Mouse (Mus musculus): ENCODE data around the gene Tcf20.

Gene Tcf20

DNA sequence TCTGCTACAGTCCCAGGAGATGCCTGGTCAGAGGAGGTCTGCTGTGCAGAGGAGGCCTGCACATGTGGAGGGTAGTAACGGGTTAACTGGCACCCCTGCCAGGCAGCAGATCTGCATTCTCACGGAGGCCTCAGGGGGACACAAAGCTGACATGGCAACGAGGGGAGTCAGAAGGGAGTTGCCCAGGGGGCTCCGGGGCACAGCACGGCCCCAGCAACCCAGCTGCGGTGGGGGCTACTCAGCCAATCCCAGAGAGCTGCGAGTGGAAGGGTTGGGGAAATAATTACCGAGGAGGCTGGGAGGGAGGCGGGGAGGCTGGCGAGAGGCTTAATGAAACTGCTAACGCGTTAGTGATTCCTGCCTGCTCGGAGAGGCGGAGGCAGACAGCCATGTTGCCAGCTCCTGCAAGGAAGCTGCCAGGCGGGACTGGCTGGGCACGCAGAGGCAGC is 29.4 kb downstream of the Tcf20 start:
- no peak for DNase-seq (ENCODE audit: low spot score)

GRCm38 (mm10) chr15:82956721-82957120 is 31.0 kb downstream of the Tcf20 start:
- no peak for DNase-seq (ENCODE audit: low spot score)

DNA sequence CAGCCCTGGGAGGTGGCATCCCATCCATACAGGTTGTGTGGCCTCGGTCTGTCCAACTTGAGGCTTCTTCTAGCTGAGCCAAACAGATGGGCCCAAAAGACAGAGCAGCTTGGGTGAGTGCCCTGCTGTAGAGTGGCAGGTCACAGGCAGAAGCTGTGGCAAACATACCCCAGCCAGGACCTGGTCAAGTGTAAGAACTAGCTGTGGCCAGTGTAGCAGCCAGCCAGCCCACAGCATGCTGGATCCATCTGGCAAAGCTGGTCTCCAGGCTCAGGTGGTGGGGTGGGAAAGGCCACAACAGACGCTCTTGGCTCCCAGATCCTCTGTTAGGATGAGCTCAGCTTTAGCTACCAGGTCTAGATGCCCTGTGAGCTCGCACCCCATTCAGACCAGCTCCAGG is 31.4 kb downstream of the Tcf20 start:
- no peak for DNase-seq (ENCODE audit: low spot score)

DNA sequence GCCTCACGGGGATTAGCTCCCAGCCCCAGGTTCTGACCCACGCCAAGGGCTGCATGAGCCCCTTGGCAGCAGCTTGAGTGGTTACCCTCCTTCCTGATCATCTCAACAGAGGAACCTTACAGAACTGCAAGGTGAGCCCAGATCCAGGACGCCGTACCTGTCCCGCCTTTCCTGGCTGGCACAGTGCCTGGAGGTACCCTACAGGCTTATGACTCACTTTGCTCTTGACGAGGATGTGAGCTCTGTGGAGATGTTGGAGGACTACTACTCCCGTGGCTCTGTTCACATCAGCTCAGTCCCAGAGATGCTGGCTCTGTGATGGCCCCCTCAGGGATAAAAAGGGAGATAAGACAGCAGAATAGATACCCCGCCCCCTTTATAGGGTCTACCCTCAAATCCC is 32.4 kb downstream of the Tcf20 start:
- DNase-seq (ENCODE audit: low spot score), result no peak

DNA sequence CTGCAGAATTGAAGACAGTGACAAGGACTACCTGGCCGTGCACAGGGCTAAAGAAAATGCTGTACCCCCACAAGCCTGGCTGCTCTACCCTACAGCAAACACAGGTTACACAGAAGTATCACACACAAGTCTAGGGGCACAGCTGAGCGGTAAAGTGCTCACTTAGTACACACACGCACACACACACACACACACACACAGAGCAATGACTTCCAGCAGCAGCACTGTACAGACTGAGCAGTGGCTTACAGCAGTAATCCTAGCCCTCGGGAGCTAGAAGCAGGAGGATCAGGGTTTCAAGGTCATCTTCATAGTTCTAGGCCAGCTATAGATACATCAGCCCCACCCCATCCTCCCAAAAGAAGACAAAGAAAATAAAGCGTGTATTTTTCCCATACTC is 33.6 kb downstream of the Tcf20 start:
- DNase-seq (ENCODE audit: low spot score), result no peak

DNA sequence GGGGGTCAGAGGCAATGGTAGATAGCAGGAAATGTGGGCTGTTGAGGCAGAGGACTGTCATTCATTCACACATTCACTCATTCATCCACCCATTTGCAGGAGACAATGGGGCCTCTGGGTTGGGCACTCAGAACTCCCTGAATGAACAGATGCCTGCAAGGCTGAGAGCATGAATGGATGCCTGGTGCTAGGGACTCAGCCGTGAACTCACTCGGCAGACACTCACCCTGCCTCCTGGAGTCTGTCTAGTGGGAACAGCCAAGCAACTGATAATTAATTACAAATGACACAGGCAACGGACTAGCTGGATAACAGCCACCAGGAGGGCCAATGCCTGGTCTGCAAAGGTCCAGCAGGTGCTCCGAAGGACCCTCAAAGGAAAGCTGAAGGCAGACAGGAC is 34.6 kb downstream of the Tcf20 start:
- no peak for DNase-seq (ENCODE audit: low spot score)

- no peak for DNase-seq (ENCODE audit: low spot score)
Observed at GRCm38 (mm10) chr15:82952292-82952705, 35.4 kb downstream of the Tcf20 start.

- no peak for DNase-seq (ENCODE audit: low spot score)
Observed at GRCm38 (mm10) chr15:82950246-82950645, 37.4 kb downstream of the Tcf20 start.

DNA sequence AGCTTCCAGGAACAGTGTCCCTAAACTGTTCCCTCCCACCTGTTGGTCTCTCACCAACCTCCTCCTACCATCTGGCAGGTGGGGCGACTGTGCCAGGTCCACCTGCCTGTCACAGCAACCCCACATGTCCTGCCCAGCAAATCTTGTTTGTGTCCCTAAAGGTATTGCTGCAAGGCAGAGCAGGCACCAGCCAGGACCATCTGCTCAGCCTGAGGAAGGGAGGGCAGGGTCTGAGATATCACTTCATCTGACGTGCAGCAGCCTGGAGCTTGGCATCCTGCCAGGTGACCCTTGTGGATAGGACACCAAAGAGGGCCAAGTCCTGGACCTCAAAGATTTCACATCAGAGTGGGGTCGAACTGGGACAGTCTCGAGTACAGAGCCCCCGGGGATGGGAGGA is 40.2 kb downstream of the Tcf20 start:
- no peak for DNase-seq (ENCODE audit: low spot score)

GRCm38 (mm10) chr15:82944479-82945195 is 43.0 kb downstream of the Tcf20 start:
- DNase-seq (ENCODE audit: low spot score), result no peak

GRCm38 (mm10) chr15:82941733-82942132 is 45.9 kb downstream of the Tcf20 start:
- no peak for DNase-seq (ENCODE audit: low spot score)

DNA sequence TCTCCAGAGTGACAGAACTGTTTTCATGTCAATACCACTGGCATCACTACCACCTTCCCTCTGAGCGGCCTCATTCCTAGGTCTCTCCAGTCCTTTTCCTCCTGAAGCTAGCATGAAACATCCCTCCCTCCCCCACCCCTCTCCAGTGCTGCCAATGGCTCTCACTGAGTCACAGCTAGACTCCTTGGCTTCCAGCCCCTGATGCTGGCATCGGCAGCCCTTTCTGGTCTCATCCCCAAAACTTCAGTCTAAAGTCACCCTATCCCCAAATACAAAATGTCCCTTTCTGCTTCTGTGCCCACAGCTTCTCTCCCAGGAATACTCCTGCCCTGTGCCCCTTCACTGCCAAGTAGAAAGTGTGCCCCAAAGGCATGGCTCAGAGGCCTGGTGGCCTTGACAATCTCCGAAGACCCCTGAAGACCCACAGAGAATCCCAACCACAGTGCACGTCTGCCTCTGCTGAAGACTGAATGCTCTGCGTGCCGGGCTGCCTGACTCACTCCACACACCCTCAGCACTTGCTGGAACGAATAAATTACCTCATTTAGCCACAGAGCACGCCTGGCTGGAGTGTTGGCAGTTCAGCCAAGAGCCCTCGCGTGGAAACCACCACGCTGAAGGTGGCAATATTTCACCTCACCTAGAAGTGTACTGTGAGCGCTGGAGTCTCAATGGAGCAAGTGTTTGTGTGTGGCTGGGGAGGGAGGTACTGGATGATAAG is 47.0 kb downstream of the Tcf20 start:
- DNase-seq (ENCODE audit: low spot score), result no peak

DNA sequence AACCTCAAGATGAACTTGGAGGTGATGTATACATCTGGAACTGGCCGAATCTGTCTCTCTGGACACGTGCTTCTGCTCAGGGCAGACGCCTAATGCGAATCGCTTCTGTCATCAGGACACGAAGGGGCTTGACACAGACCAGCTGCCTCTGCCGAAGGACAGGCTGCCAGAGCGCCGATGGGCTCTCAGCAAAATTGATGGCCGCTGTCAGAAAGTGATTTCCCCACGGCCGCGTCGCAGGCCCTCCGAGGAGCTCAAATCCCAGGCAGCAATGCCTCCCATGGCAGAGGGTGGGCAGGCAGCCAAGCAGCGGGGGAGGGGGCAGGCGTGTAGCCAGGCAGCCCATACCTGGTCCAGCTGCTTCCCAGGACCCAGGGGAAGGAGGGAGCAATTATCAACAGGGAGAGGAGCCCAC is 49.5 kb downstream of the Tcf20 start:
- DNase-seq (ENCODE audit: low spot score), result peak; percentile 70

GRCm38 (mm10) chr15:82937428-82937992 is 50.2 kb downstream of the Tcf20 start:
- DNase-seq (ENCODE audit: low spot score), result peak; percentile 44

DNA sequence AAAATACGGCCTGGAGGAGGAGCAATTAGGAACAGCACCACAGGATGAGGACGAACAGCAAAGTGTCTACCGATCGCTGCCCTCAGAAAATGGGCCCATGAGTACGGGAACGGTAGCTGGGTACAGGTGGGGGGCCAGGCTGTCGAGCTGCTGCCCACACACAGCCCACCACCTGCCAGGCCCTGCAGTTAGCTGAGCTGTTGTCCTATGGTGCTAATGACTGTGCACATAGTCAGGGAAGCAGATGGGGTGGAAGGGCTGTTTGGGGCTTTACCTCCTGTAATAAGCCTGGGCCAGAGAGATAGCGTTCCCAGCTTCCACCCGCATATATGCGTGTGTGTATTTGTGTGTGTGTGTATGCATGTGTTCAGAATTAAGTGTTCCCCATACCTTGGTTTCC is 52.7 kb downstream of the Tcf20 start:
- no peak for DNase-seq (ENCODE audit: low spot score)

DNA sequence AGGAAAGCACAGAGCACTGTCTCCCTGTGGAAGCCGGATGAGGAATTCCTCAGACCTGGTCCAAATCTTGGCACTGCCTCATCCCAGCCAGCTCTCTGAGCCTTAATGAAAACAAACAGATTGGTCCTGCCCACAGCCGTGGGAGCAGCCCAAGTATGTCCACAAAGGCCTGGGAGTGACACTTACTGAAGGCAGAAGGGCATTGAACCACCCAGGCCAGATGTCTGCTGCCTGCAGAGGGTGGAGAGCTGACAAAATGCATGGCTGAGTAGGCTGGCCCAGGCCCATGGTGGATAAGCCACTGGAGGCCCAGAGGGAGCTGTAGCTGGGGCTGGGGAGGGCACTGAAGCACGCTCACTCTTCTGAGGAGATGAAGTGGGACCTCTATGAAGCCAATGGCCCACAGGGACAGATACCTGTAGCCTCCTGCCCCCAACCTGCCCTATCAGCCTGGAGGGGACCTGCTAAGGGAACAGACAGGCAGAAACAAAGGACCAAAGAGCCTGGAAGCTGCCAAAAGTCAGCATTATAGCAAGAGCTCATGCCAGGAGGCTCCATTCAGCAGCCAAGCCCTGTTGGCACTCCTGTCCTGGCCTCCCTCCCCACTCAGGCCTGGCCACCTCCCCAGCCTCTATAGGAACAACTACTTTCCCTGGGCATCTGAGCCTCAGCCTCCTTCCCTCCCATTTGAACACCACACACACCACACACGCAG is 54.6 kb downstream of the Tcf20 start:
- DNase-seq (ENCODE audit: low spot score), result no peak

GRCm38 (mm10) chr15:82931436-82931835 is 56.2 kb downstream of the Tcf20 start:
- no peak for DNase-seq (ENCODE audit: low spot score)

- no peak for DNase-seq (ENCODE audit: low spot score)
Observed at GRCm38 (mm10) chr15:82929595-82929994, 58.1 kb downstream of the Tcf20 start.

DNA sequence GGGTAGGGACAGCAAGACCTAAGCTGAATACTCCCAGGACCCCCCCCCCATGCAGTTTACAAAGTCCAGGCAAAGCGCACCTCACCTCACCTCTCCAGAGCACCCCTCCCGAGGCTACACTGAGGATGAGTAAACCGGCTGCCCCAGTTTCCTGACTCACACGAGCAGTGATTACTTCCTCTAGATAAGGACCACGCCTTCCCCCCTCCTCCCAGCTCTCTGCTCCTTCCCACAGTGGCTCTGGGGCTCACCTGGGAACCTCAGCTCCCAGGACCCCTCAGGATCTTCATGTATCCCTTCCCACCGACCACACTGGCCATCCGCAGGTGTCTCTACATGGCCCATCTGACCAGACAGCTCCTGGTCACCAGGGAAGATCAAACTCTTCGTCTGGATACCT is 58.8 kb downstream of the Tcf20 start:
- no peak for DNase-seq (ENCODE audit: low spot score)

DNA sequence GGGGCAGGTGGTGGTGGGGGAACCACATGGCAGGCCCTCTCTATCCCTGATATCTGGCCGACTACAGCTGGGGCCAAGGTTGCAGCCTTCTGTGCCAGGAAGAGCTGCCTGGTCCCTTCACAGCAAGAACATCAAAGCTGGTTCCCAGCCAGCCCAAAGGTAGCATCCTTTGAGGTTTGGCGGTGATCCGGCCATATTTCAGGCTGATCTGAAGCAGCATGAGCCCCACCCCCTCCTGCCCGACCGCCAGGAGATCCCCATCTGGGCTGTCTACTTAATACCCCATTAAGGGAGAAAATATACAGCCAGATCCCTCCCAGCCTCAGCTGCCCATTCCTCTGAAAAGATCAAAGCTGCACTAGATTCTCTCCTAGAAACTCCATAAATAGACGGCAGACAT is 59.6 kb downstream of the Tcf20 start:
- no peak for DNase-seq (ENCODE audit: low spot score)

DNA sequence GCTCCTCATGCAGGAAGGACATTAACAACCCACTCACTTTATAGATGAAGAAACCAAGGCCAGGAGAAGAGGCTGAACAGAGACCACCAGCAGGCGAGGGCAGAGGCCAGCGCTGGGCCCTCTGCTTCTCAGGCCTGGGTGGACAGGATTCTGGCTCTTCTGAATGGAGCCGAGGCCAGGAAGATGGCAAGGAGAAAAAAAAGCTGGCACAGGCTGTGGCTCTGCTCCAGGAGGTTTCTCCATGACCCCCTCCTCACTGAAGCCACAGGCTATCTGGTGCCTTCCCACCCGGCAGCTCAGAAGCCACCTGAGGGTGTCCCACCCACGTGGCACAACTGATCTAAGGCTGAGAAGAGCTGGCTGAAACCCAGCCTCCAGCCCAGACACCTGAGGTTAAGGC is 60.6 kb downstream of the Tcf20 start:
- no peak for DNase-seq (ENCODE audit: low spot score)

DNA sequence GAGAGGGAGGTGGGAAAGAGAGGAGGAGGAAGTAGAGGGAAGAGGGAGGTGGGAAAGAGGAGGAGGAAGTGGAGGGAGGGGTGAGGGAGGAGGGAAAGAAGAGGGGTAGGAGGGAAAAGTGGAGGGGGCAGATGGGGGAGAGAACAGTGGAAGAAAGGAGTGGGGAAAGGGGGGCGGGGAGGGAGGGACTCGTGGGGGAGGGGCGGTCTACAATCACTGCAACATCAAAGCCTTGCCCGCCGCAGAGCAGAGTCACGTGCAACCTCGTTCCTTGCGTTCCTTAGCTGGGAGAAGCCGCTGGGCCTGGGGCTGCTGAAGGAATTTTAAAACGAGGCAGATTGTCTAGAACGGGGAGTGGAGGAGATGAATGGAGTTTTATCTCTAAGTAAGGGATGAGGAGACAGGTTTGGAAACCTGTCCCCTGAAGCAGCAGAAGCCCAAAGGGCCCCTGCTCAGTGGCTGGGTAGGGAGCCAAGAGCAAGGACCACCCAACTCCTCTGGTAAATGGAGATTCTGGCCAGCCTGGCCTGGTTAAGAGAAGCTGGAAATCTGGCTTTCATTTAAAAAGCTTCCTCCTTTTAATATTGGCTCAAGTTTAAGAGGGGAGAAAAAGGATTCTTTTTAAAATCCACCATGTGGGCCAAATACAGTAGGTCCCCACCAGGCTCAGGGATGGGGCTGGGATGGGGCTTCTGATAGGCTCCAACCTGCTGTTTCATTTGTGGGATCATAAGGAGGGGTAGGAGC is 62.8 kb downstream of the Tcf20 start:
- DNase-seq (ENCODE audit: low spot score), result peak; percentile 48
